Mouse (Mus musculus): Measurements from ENCODE around the gene Olfr638.

- TF ChIP-seq POLR2A (IDR thresholded peaks at IDR 0.05; ENCODE audit: low read depth, low read length) (no peak), CTCF (IDR thresholded peaks at IDR 0.05; ENCODE audit: extremely low read depth, insufficient read depth, insufficient read length, insufficient replicate concordance) (no peak)
Observed at GRCm38 (mm10) chr7:103971782-103972181, 26.8 kb upstream of the Olfr638 start.

Measured in spleen, adult 2 months (tissue).